Mouse (Mus musculus) CD8-positive naive resting alpha-beta T cell, adult 57 days (primary cell): ENCODE results near the gene Ripor2. TPM values are rescaled to one million over a fixed set of nuclear protein-coding genes. Genes with fewer than 3 reads are reported as not detected.

ENCODE experiments used
- total RNA-seq: library from RNA; stranded (reverse); gene quantifications from one replicate; pipeline ENCODE4 v1.2.4, GENCODE M21; 2023

Ripor2 gene
- 671 TPM for total RNA-seq

GRCm38 (mm10) chr13:24581833-24582232 is at the start of gene Ripor2:
Gene Ripor2 (plus strand): TSS chr13:24582189.

DNA sequence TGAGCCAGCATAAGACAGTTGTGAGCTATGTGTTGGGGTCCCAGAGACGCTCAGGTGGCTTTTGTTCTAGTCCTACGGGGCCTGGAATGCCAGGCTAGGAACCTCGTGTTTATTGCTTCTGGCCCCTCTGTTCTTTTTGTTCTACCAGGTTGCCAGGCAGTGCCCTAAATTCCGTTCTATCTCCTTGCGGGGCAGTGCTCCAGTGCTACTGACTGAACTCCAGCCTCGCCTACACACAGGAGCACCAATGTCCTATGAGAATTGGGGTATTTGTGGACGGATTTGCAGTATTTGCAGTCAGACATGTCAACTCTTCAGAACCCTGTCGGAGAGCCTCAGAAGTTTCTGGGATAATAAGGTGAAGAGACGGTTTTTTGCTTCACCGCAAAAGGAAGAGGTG is 159.0 kb downstream of the Ripor2 start, which contains the start of gene Armh2:
Gene Armh2, plus strand, starts transcription at position 205 of the 400 bp plus-strand sequence.

DNA sequence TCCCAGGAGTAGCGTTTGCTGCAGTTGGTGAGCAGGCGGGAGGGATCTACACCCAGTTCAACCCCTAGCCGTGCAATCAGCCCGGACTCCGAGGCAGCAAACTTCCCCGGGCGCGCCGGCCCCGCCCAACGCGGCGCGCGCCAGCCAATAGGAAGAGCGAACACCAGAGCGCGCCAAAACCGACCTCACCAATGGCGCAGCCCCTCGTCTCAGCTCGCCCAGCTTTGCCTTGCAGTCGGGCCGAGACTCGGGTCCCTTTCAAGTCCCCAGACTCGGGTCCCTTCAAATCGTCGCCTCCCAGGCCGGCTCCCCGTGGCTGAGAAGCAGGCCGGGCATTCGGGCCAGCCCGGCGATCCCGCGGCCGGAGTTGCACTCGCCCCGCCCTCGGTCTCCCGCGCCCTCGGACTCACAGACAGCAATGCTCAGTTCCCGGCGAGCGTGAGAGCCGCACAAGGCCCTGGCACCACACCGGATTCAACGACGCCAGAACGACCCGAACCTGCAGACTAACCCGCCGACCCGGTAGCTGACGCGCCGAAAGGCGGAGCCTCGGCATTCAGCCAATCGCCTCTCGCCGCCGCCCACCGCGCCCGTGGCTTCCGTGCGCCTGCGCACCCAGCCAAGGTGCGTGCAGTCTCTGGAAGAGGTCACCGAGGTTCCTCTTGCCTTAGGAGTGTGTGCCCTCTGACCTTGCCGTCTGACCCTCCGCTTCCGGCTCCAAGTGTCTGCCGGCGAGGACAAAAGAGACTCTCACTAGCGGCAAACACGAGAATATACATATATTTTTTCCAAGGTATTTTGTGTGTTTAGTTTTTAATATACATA is 179.6 kb downstream of the Ripor2 start, which contains the start of gene Gmnn:
Gene Gmnn, minus strand, starts transcription at position 521 of the 825 bp plus-strand sequence.

Other genes starting within 250 kb of the Ripor2 start
- gene Armh2, start 159.0 kb downstream of the Ripor2 start, total RNA-seq, result 1.9 TPM
- gene Gmnn, start 179.7 kb downstream of the Ripor2 start, total RNA-seq, result 6.5 TPM
- gene BC005537, start 219.5 kb downstream of the Ripor2 start, total RNA-seq, result 145 TPM
- 20.1 TPM for gene Acot13, start 249.4 kb downstream of the Ripor2 start, total RNA-seq
- gene Tdp2, start 249.5 kb downstream of the Ripor2 start, total RNA-seq, result 84.0 TPM